Mouse (Mus musculus) thymus, postnatal 25 days (tissue): ENCODE measurements around the gene Nolc1.
"Not testable (repeated sequence)": the region's sequence is repeated elsewhere in the genome, so short reads cannot be mapped to it uniquely, and the experiment has no call there.

ENCODE experiments used
- DNase-seq: peaks from one replicate; pipeline ENCODE4 v3.0.0; 2022

Gene Nolc1

GRCm38 (mm10) chr19:46094144-46094543 lies 18.5 kb downstream of the Nolc1 start:
- DNase-seq = no peak

DNA sequence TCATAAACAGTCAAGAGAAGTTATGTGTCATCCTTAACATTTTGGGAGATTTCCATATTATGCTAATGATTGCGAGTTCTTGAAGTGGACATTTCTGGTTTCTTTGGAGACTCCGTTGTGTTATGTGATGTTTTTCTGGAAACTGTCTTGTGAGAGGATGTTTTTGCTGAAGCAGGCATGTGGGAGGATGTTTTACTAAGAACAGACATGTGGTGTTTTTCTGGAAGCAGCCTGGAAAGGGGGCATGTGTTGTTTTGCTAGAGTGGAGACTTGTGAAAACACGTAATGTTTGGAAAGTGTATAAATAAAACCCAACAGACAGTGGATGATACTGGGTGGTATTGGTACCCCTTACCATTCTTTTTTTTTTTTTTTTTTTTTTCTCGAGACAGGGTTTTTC lies 19.6 kb downstream of the Nolc1 start:
- DNase-seq = no peak

GRCm38 (mm10) chr19:46096396-46096795 lies 20.7 kb downstream of the Nolc1 start:
- no peak for DNase-seq

DNA sequence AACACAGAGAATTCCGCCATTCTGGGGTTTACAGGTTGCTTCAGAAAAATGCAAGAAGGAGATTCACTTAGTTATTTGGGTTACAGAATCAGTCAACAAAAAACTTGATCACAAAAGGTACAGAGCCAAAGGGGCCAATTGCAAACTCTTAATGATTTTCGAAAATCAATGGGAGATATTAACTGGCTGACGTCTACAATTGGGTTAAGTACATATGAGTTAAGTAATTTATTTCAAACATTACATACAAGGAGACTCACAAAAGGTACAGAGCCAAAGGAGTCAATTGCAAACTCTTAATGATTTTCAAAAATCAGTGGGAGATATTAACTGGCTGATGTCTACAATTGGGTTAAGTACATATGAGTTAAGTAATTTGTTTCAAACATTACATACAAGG lies 23.9 kb downstream of the Nolc1 start:
- DNase-seq = no peak

- DNase-seq = no peak
These were observed 27.9 kb downstream of the Nolc1 start for GRCm38 (mm10) chr19:46103437-46104186.

- DNase-seq = no peak
These were observed 28.5 kb downstream of the Nolc1 start for GRCm38 (mm10) chr19:46104187-46104557.

DNA sequence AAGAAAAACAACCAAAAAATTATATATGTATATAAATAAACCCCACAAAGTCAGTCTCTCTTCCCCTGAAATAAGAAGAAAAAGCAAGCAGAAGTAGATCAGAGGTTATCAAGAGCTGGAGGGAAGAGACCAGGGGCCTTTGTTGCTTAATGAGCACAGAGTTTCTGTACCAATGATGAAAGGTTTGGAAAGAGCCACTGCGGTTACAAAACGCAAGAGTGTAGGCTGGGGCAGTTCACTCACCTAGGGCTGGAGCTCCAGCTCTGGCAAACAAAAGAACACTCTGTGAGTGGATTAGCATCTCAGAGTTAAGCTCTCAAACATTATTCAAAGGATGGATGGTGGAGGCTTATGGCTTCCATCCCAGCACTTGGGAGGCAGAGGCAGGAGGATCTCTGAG lies 34.6 kb downstream of the Nolc1 start:
- DNase-seq = no peak

- DNase-seq = no peak
These were observed 35.1 kb downstream of the Nolc1 start for GRCm38 (mm10) chr19:46110781-46111180.

GRCm38 (mm10) chr19:46114617-46115016 lies 39.0 kb downstream of the Nolc1 start:
- DNase-seq = no peak

DNA sequence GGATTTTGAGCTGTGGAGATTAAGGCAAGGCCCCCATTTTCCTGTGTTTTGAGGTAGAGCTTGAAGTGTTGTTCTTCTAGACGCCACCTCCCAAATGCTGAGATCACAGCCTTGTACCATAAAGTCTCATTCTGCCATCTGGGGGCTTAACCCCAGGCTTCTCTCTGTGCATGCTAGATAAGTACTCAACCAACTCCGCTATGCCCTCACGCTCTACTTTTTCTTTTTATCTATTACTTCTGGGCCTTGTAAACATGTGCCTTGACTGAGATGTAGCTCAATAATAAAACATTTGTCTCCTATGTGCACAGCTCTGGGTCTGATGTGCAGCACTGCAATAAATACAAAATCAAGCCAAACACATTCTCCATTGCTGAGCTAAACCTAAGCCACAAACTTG lies 43.8 kb downstream of the Nolc1 start:
- DNase-seq = no peak

- DNase-seq = no peak
These were observed 45.2 kb downstream of the Nolc1 start for GRCm38 (mm10) chr19:46120872-46121271.

DNA sequence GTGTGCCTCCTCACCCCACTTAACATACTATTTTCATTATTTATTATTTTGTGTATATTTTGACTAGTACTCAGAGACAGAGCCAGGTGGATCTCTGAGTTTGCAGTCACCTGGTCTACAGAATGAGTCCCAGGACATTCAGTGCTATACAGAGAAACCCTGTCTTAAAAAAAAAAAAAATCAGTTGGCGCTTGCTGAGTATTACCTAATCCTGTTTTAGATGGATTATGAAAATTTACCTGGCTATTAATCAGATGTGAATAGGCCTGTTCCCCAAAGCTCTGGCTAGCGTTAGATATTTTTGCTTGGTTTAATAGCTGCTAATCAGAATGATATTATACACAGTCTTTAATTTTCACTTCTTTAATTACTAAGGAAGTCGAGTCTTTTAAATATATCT lies 48.2 kb downstream of the Nolc1 start:
- no peak for DNase-seq

DNA sequence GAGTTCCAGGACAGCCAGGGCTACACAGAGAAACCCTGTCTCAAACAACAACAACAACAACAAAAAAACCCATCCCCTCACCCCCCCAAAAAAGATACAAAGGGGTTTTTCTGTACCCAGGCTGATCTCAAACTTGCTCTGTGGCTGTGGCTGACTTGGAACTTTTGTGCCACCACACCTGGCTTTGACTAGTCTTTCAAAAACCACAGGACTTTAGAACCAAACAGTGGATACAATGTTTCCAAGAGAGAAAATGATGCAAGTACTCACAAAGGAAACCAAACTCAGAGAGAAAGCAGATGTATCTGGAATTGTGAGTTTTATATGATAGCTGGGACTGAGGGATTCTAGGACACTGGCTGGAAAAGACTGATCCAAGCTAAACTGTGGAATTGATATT lies 49.0 kb downstream of the Nolc1 start:
- DNase-seq = no peak

- DNase-seq = no peak
These were observed 50.6 kb downstream of the Nolc1 start for GRCm38 (mm10) chr19:46126301-46126700.

DNA sequence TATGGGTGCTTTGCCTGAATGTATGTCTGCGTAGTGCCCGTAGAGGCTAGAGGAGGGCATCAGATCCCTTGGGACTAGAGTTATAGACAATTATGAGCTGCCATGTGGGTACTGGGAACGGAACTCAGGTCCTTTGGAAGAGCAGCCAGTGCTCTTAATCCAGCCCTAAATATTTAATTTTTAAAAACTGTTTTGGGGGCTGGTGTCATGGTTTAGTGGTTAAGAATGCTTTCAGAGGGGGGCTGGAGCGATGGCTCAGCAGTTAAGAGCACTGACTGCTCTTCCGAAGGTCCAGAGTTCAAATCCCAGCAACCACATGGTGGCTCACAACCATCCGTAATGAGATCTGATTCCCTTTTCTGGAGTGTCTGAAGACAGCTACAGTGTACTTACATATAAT lies 54.1 kb downstream of the Nolc1 start:
- not testable (repeated sequence) for DNase-seq

DNA sequence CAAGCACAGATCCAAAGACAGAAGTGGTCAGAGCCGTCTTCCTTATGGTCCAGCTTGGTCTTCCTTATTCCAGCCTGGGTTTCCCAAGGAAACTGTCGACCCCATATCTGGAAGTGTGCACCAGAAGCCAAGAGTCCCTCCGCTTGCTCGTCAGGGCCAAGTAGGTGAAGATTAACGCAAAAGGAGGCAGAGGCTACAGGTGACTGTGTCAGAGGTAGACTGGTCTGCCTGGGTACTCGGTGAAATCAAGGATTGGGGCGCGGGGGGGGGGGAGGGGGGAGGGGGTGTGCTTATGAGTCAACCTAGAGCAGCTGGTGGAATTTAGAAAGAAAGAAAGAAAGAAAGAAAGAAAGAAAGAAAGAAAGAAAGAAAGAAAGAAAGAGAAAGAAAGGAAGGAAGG lies 55.6 kb downstream of the Nolc1 start:
- no peak for DNase-seq

DNA sequence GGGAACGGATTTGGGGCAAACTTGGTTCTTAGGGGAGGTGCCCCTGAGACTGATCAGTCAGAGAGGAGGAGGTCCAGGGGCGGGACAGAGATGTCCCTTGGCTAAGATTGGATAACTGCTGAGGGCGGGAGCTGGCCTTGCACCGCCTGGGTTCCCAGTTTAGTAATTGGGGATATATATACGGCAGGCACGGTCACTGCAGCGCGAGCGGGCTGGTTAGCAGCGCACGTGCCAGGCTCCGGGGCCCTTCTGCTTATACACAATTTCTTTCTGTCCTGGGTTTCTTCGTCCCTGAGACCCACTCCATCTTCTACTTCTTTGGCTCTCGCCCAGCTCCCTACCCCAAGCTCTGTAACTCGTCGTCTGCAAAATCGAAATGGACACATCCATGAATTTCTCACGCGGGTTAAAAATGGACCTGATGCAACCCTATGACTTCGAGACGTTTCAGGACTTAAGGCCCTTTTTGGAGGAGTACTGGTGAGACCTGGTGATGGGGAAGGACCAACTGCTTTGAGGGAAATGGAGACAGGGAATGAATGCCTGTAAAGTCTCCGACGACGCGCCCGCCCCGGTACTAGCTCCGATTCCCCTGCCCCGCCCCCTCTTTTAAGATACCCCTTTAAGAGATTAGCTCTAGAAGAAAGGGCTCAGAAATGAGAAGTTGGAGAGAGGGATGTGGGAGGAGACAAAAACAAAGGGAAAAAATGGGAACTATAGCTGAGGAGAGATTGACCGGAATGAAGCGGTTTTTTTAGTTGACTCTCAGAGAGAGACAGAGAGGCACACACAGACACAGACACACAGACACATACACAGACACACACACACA lies 56.2 kb downstream of the Nolc1 start, which contains the start of gene Elovl3:
Gene Elovl3 (plus strand): TSS at position 204 of the 832 bp plus-strand sequence.
- no peak for DNase-seq

- no peak for DNase-seq
These were observed 56.9 kb downstream of the Nolc1 start for GRCm38 (mm10) chr19:46132577-46132976.
